Mouse (Mus musculus): ENCODE data around the gene Ddah2. TPM values are rescaled to one million over a fixed set of nuclear protein-coding genes. Genes with fewer than 3 reads are reported as not detected.

Ddah2 gene
- polyA plus RNA-seq, 1 experiment: 18.4 TPM

DNA sequence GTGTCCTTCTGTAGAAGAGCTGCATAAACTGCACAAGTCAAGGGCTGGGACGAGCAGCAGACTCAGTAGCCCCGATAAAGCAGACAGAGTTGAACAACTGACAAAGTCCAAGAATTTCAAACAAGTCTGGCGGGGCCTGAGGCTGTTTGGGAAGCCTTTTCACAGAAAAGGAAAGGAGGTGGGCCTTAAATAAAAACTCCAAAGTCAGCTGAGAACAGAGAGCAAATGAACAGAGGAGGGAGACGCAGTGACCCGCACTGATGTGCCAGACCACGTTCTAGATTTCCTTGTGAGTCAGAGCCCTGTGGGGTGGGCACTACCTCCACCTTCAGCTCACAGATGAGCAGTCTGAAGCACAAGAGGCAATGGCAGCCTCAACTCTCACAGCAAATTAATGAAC lies 23.9 kb upstream of the Ddah2 start:
- DNase-seq (ENCODE audit: low read depth in 1 of 2, low spot score in 2 of 2): no peak
- TF ChIP-seq CTCF (IDR thresholded peaks at IDR 0.05; ENCODE audit: extremely low read depth, insufficient read depth, insufficient read length, insufficient replicate concordance): no peak
- no peak for TF ChIP-seq POLR2A (IDR thresholded peaks at IDR 0.05; ENCODE audit: low read depth, low read length)
- H3K4me3 ChIP-seq (ENCODE audit: extremely low read depth, insufficient read depth, insufficient read length): no peak overlapping the region
- WGBS: 65% methylated on average over 6 of the region's 6 CpGs
- H3K4me1 ChIP-seq (ENCODE audit: control insufficient read depth, insufficient read depth, insufficient read length): peaks cover 9% of the 10 kb centered on the region; the same call in 1 of the 2 replicates
- H3K36me3 ChIP-seq (ENCODE audit: control insufficient read depth, insufficient read depth, low read length): no peaks in the 10 kb centered on the region
- no peaks in the 10 kb centered on the region for H3K27me3 ChIP-seq (ENCODE audit: control insufficient read depth, insufficient read depth, low read length)
- no peak overlapping the region for H3K27ac ChIP-seq (ENCODE audit: insufficient read depth, low read length)

DNA sequence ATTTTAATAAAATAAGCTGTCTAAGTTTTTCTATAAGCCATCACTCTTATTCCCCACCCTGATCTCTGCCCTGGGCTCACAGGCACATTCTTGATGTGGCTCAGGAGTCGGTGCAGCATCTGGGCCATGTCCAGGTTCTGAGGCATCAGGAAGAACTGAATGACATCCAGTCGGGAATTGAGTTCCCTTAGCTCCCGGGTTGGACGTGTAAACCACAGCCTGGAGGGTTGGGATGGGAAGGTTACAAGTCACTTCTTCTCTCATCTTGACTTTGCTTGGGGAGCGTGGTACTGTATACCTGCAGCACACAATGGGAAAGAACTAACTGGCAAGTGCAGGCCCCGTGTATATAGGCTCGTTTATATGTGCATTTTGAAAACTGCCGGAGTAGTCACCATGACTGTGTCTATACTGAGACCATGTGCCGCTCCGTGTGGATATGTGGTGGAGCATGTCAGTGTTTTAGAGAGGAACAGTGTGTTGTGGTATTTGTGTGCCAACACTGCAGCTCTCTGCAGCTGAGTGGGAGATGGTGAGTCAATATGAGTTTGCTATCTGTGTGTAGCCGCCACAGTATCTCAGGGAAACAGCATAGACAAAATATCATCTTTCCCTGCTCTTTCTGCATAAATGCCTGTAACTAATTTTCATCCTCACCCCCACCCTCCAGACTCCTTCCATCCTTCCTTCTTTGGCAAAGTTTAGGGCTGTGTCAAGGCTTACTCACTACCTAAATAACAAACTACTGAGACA lies 19.5 kb upstream of the Ddah2 start:
- Histone ChIP-seq H3K36me3 (ENCODE audit: control insufficient read depth, insufficient read depth, low read length) (no peaks in the 10 kb centered on the region), H3K27ac (ENCODE audit: insufficient read depth, low read length) (no peak overlapping the region), H3K4me1 (ENCODE audit: control insufficient read depth, insufficient read depth, insufficient read length) (no peaks in the 10 kb centered on the region), H3K27me3 (ENCODE audit: control insufficient read depth, insufficient read depth, low read length) (no peaks in the 10 kb centered on the region), H3K4me3 (ENCODE audit: extremely low read depth, insufficient read depth, insufficient read length) (no peak overlapping the region)
- TF ChIP-seq CTCF (IDR thresholded peaks at IDR 0.05; ENCODE audit: extremely low read depth, insufficient read depth, insufficient read length, insufficient replicate concordance) (no peak), POLR2A (IDR thresholded peaks at IDR 0.05; ENCODE audit: low read depth, low read length) (no peak)
- 94% methylated on average over 11 of the region's 11 CpGs for WGBS
- no peak for DNase-seq (ENCODE audit: low read depth in 1 of 2, low spot score in 2 of 2)

- Histone ChIP-seq H3K4me1 (ENCODE audit: control insufficient read depth, insufficient read depth, insufficient read length) (peaks cover 10% of the 10 kb centered on the region), H3K27me3 (ENCODE audit: control insufficient read depth, insufficient read depth, low read length) (no peaks in the 10 kb centered on the region), H3K36me3 (ENCODE audit: control insufficient read depth, insufficient read depth, low read length) (no peaks in the 10 kb centered on the region), H3K27ac (ENCODE audit: insufficient read depth, low read length) (no peak overlapping the region), H3K4me3 (ENCODE audit: extremely low read depth, insufficient read depth, insufficient read length) (no peak overlapping the region)
- TF ChIP-seq CTCF (IDR thresholded peaks at IDR 0.05; ENCODE audit: extremely low read depth, insufficient read depth, insufficient read length, insufficient replicate concordance): no peak
- no peak for TF ChIP-seq POLR2A (IDR thresholded peaks at IDR 0.05; ENCODE audit: low read depth, low read length)
- WGBS: 88% methylated on average over 4 of the region's 4 CpGs
- DNase-seq (ENCODE audit: low read depth in 1 of 2, low spot score in 2 of 2): no peak
Observed at GRCm38 (mm10) chr17:35043794-35044193, 15.0 kb upstream of the Ddah2 start.

GRCm38 (mm10) chr17:35044904-35045806 lies 13.7 kb upstream of the Ddah2 start:
- TF ChIP-seq CTCF (IDR thresholded peaks at IDR 0.05; ENCODE audit: extremely low read depth, insufficient read depth, insufficient read length, insufficient replicate concordance) (no peak), POLR2A (IDR thresholded peaks at IDR 0.05; ENCODE audit: low read depth, low read length) (no peak)
- 65% methylated on average over 7 of the region's 7 CpGs for WGBS
- no peak overlapping the region for H3K27ac ChIP-seq (ENCODE audit: insufficient read depth, low read length)
- peaks cover 18% of the 10 kb centered on the region for H3K4me1 ChIP-seq (ENCODE audit: control insufficient read depth, insufficient read depth, insufficient read length)
- no peaks in the 10 kb centered on the region for H3K27me3 ChIP-seq (ENCODE audit: control insufficient read depth, insufficient read depth, low read length)
- H3K4me3 ChIP-seq (ENCODE audit: extremely low read depth, insufficient read depth, insufficient read length): no peak overlapping the region
- H3K36me3 ChIP-seq (ENCODE audit: control insufficient read depth, insufficient read depth, low read length): no peaks in the 10 kb centered on the region
- DNase-seq (ENCODE audit: low read depth in 1 of 2, low spot score in 2 of 2): no peak

GRCm38 (mm10) chr17:35045807-35046680 lies 12.8 kb upstream of the Ddah2 start:
- TF ChIP-seq CTCF (IDR thresholded peaks at IDR 0.05; ENCODE audit: extremely low read depth, insufficient read depth, insufficient read length, insufficient replicate concordance) (no peak), POLR2A (IDR thresholded peaks at IDR 0.05; ENCODE audit: low read depth, low read length) (peak; percentile 17; the same call in 1 of the 2 replicates)
- Histone ChIP-seq H3K27me3 (ENCODE audit: control insufficient read depth, insufficient read depth, low read length) (no peaks in the 10 kb centered on the region), H3K27ac (ENCODE audit: insufficient read depth, low read length) (peak overlapping the region; percentile 41; the same call in 1 of the 2 replicates), H3K36me3 (ENCODE audit: control insufficient read depth, insufficient read depth, low read length) (no peaks in the 10 kb centered on the region), H3K4me1 (ENCODE audit: control insufficient read depth, insufficient read depth, insufficient read length) (peaks cover 18% of the 10 kb centered on the region), H3K4me3 (ENCODE audit: extremely low read depth, insufficient read depth, insufficient read length) (peak overlapping the region; percentile 65)
- no peak for DNase-seq (ENCODE audit: low read depth in 1 of 2, low spot score in 2 of 2)
- 3% methylated on average over 46 of the region's 48 CpGs for WGBS

Data from spleen, adult 2 months (tissue).